Mouse (Mus musculus) forebrain, embryonic 13.5 days (tissue): ENCODE results near the gene Ifi203. TPM values are rescaled to one million over a fixed set of nuclear protein-coding genes. Genes with fewer than 3 reads are reported as not detected.
"Not testable (repeated sequence)": the region's sequence is repeated elsewhere in the genome, so short reads cannot be mapped to it uniquely, and the experiment has no call there.

Experiments
- ATAC-seq: fragments of 200-750 bp; cut with Nextera tagmentation; 2 replicates; pipeline ENCODE4 v1.8.0; 2017
- H3K27ac ChIP-seq: fragments of 300-500 bp; sonication (generic); 2 replicates; pipeline ENCODE4 v1.5.1; 2015; ENCODE audit warnings: inconsistent platforms, mild to moderate bottlenecking, moderate library complexity
- H3K27me3 ChIP-seq: fragments of 300-500 bp; sonication (generic); 2 replicates; pipeline ENCODE4 v1.6.1; 2015; ENCODE audit warnings: mild to moderate bottlenecking, inconsistent platforms
- H3K36me3 ChIP-seq: fragments of 300-500 bp; sonication (generic); 2 replicates; pipeline ENCODE4 v1.6.1; 2015; ENCODE audit warnings: mild to moderate bottlenecking, inconsistent platforms; ENCODE audit not compliant: poor library complexity, severe bottlenecking
- H3K4me1 ChIP-seq: fragments of 300-500 bp; sonication (generic); 2 replicates; pipeline ENCODE4 v1.6.1; 2015; ENCODE audit warnings: inconsistent platforms
- H3K4me2 ChIP-seq: fragments of 300-500 bp; sonication (generic); 2 replicates; pipeline ENCODE4 v1.6.1; 2015; ENCODE audit warnings: inconsistent platforms, mild to moderate bottlenecking, moderate library complexity
- H3K4me3 ChIP-seq: fragments of 300-500 bp; sonication (generic); 2 replicates; pipeline ENCODE4 v1.5.1; 2015; ENCODE audit warnings: mild to moderate bottlenecking, inconsistent platforms
- H3K9ac ChIP-seq: fragments of 300-500 bp; sonication (generic); 2 replicates; pipeline ENCODE4 v1.6.1; 2015; ENCODE audit warnings: mild to moderate bottlenecking, inconsistent platforms
- H3K9me3 ChIP-seq: fragments of 300-500 bp; sonication (generic); replicated peaks from 2 replicates; pipeline ENCODE4 v1.6.1; 2016; ENCODE audit warnings: inconsistent platforms
- WGBS: fragments of 180-500 bp; shearing (Covaris S2); methylation state at CpG from one replicate; pipeline ENCODE4 v1.1.7; 2015; 5-methylcytosine and 5-hydroxymethylcytosine counted together
- polyA plus RNA-seq: library from polyadenylated mRNA; unstranded; fragments of >200 nt; fragmentation: Nextera tagmentation; extraction: Ambion mirVana; gene quantifications from 2 replicates; pipeline ENCODE4 v1.2.1, GENCODE M21; 2015

The Ifi203 gene
- polyA plus RNA-seq, 1 experiment from 2014 or later: 1.7 TPM

DNA sequence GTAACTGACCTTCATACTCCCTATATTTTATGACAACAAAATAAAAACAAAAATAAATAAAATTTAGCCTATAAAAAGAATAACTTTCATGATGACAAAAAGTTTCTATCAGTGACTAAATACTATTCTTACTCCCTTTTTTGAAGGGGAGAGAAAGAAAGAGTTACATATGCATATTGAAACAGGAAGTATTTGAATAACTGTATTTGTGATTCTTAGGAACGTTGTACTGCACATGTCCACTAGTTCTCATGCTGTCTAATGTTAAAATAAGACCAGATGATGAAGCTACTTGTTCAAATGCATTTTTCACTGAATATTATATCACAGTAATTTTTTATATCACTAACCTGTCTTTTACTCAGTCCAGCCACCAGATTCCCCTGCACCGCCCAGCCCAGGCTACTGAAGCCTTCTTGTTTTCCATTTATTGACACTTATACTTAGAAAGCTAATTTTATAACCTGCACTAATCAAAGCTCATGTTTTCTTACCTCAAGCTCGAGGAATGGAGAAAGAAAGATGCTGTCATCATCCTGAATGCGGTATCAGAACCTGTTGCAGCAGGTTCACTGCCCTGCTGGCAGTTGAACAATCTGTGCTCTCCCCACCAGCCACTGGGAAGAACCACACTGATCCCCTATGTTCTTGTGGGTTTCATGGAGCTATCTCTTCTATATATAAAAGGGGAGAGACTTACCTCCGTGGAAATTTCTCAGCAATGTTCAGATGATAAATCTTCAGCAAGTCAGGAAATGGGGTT is 63.1 kb downstream of the Ifi203 start:
- not testable (repeated sequence) for H3K4me2 ChIP-seq, H3K4me3 ChIP-seq, H3K36me3 ChIP-seq, H3K27ac ChIP-seq, H3K27me3 ChIP-seq, H3K9me3 ChIP-seq, H3K4me1 ChIP-seq, H3K9ac ChIP-seq, ATAC-seq
- 80% methylated on average over 5 of the region's 5 CpGs for WGBS

DNA sequence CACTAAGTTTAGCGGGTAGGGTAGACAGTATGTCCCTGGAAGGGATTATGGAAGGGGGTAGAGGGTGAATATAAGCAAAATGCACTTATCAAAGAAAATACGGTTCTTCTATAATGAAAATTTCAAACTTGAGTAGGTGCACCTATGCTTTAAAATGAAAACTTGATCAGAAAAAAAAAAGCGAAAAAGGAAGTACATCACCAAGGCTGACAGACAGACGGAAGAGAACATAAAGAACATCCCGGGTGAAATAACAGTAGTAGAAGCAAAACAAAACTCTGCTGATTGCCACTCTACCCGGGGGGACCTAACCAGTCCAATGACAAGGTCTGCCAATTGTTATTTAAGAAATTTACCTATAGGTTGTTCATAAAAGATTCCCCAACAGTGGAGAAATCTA is 64.2 kb downstream of the Ifi203 start:
- not testable (repeated sequence) for H3K4me1 ChIP-seq, H3K9me3 ChIP-seq, ATAC-seq, H3K9ac ChIP-seq, H3K27ac ChIP-seq, H3K4me3 ChIP-seq, H3K27me3 ChIP-seq, H3K4me2 ChIP-seq, H3K36me3 ChIP-seq
- WGBS: 94% methylated on average over 6 of the region's 6 CpGs

DNA sequence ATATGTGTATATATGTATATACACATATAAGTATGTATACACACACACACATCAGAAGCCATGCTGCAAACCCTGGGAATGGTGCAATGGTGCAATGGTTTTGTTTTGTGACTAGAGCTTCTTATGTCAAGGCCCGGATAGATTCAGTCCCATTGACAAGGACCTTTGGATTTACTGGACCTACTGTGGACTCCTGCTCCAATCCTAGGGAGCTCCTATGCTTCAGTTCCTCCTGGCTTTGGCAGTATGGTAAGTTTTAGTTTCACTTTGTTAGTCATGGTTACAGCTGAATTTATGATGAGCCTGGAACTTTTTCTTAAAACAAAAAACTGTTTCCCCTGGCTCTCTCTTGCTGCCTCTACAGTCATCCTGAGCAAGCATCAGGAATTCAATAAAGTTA is 65.3 kb downstream of the Ifi203 start:
- ATAC-seq, H3K36me3 ChIP-seq, H3K27me3 ChIP-seq, H3K27ac ChIP-seq, H3K9ac ChIP-seq, H3K4me1 ChIP-seq, H3K4me3 ChIP-seq, H3K4me2 ChIP-seq, H3K9me3 ChIP-seq: not testable (repeated sequence)
- WGBS: 85% methylated on average over 1 of the region's 1 CpGs

Other genes starting within 250 kb of the Ifi203 start
- gene Ifi207, start 200.9 kb downstream of the Ifi203 start, polyA plus RNA-seq: 0.15 and 0.19 TPM in 2 replicates
- 0.28 and 0.37 TPM in 2 replicates for gene Ifi204, start 175.7 kb downstream of the Ifi203 start, polyA plus RNA-seq
- gene Ifi211, start 29.6 kb downstream of the Ifi203 start, polyA plus RNA-seq: 0.12 and 0.15 TPM in 2 replicates
- gene Mndal, start 181 bp downstream of the Ifi203 start, polyA plus RNA-seq: 0.79 and 0.90 TPM in 2 replicates
- gene Ifi202b, start 40.1 kb upstream of the Ifi203 start, polyA plus RNA-seq: not detected in 2 replicates
- gene Ifi205, start 89.1 kb upstream of the Ifi203 start, polyA plus RNA-seq: not detected in 2 replicates
- gene Olfr433, start 98.0 kb upstream of the Ifi203 start, polyA plus RNA-seq: not detected in 2 replicates
- gene Olfr432, start 106.5 kb upstream of the Ifi203 start, polyA plus RNA-seq: not detected in 2 replicates
- gene Olfr430, start 123.9 kb upstream of the Ifi203 start, polyA plus RNA-seq: not detected in 2 replicates
- gene Olfr429, start 141.7 kb upstream of the Ifi203 start, polyA plus RNA-seq: not detected in 2 replicates
- gene Olfr427, start 154.2 kb upstream of the Ifi203 start, polyA plus RNA-seq: not detected in 2 replicates
- gene Olfr231, start 178.5 kb upstream of the Ifi203 start, polyA plus RNA-seq: not detected in 2 replicates
- not detected in 2 replicates for gene Olfr424, start 188.8 kb upstream of the Ifi203 start, polyA plus RNA-seq
- gene Olfr420, start 213.0 kb upstream of the Ifi203 start, polyA plus RNA-seq: 0.04 TPM in 1 of 2 replicates, not detected in the other
- gene Spta1, start 230.1 kb upstream of the Ifi203 start, polyA plus RNA-seq: 0.13 and 0.21 TPM in 2 replicates